Mouse (Mus musculus) heart, embryonic 13.5 days (tissue): ENCODE measurements around the gene Lamtor3. TPM values are rescaled to one million over a fixed set of nuclear protein-coding genes. Genes with fewer than 3 reads are reported as not detected.
"Not testable (repeated sequence)": the region's sequence is repeated elsewhere in the genome, so short reads cannot be mapped to it uniquely, and the experiment has no call there.

ENCODE experiments used
- ATAC-seq: fragments of 200-750 bp; cut with Nextera tagmentation; 2 replicates; pipeline ENCODE4 v1.8.0; 2017; ENCODE audit warnings: moderate TSS enrichment; ENCODE audit not compliant: insufficient number of reproducible peaks, low FRiP score, low TSS enrichment; ENCODE audit errors: extremely low read depth
- H3K27ac ChIP-seq: fragments of 300-500 bp; sonication (generic); replicated peaks from 2 replicates; pipeline ENCODE4 v1.5.1; 2015; ENCODE audit warnings: moderate library complexity, mild to moderate bottlenecking, inconsistent platforms
- H3K27me3 ChIP-seq: fragments of 300-500 bp; sonication (generic); replicated peaks from 2 replicates; pipeline ENCODE4 v1.6.1; 2015; ENCODE audit warnings: mild to moderate bottlenecking, inconsistent platforms
- H3K36me3 ChIP-seq: fragments of 300-500 bp; sonication (generic); 2 replicates; pipeline ENCODE4 v1.6.1; 2015; ENCODE audit warnings: mild to moderate bottlenecking, inconsistent platforms
- H3K4me1 ChIP-seq: fragments of 300-500 bp; sonication (generic); 2 replicates; pipeline ENCODE4 v1.6.1; 2015; ENCODE audit warnings: inconsistent platforms
- H3K4me2 ChIP-seq: fragments of 300-500 bp; sonication (generic); 2 replicates; pipeline ENCODE4 v1.6.1; 2015; ENCODE audit warnings: inconsistent platforms, mild to moderate bottlenecking, moderate library complexity
- H3K4me3 ChIP-seq: fragments of 300-500 bp; sonication (generic); 2 replicates; pipeline ENCODE4 v1.5.1; 2015; ENCODE audit warnings: moderate library complexity, mild to moderate bottlenecking, inconsistent platforms
- H3K9ac ChIP-seq: fragments of 300-500 bp; sonication (generic); 2 replicates; pipeline ENCODE4 v1.6.1; 2015; ENCODE audit warnings: inconsistent platforms, mild to moderate bottlenecking, moderate library complexity
- H3K9me3 ChIP-seq: fragments of 300-500 bp; sonication (generic); 2 replicates; pipeline ENCODE4 v1.6.1; 2016; ENCODE audit warnings: inconsistent platforms
- WGBS: fragments of 180-500 bp; shearing (Covaris S2); methylation state at CpG from one replicate; pipeline ENCODE4 v1.1.7; 2015; ENCODE audit warnings: mixed read lengths; 5-methylcytosine and 5-hydroxymethylcytosine counted together
- polyA plus RNA-seq: library from polyadenylated mRNA; unstranded; fragments of >200 nt; fragmentation: Nextera tagmentation; extraction: Ambion mirVana; gene quantifications from 2 replicates; pipeline ENCODE4 v1.2.1, GENCODE M21; 2015

Gene Lamtor3
- polyA plus RNA-seq, 1 experiment from 2014 or later = 85.4 TPM

DNA sequence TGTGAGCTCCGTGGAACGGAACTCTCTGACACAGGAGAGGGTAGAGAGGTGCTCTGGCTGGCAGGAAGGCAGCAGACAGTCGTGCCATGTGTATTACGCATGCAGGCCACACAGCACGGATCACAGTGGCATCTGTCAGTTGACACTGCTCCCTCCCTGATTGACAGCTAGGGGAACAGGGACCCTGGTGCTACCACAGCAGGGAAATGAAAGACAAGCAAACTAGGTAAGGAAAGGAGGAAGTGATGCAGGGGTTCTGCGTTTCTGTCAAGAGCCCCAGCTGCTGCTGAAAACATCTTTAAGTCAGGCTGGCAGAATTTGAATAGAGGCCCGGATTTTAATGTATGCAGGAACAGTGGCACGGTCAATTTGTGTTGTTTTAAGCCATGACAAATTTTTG is 45.2 kb downstream of the Lamtor3 start:
- H3K9ac ChIP-seq = no peak overlapping the region
- no peak overlapping the region for H3K4me2 ChIP-seq
- H3K36me3 ChIP-seq = peaks cover 15% of the 10 kb centered on the region
- 72% methylated on average over 8 of the region's 8 CpGs for WGBS
- no peaks in the 10 kb centered on the region for H3K9me3 ChIP-seq
- H3K4me3 ChIP-seq = no peak overlapping the region
- peak overlapping the region; percentile 30; the same call in 1 of the 2 replicates for H3K27ac ChIP-seq
- no peaks in the 10 kb centered on the region for H3K27me3 ChIP-seq
- peaks cover 40% of the 10 kb centered on the region for H3K4me1 ChIP-seq
- ATAC-seq = no peak

DNA sequence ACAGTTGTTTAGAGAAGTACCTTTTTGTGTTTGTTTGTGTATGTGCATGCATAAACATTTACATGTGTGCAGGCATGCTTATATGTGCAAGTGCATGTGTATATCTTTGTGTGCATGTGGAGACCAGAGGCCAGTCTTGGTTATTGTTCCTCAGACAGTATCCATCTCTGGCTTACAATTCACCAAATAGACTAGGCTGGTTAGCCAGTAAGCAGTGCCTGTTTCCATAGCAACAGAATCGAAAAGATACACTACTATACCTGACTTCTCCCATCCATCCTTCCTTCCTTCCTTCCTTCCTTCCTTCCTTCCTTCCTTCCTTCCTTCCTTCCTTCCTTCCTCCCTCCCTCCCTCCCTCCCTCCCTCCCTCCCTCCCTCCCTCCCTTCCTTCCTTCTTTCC is 45.7 kb downstream of the Lamtor3 start:
- H3K9me3 ChIP-seq, H3K27me3 ChIP-seq, ATAC-seq, H3K9ac ChIP-seq, H3K4me3 ChIP-seq, H3K27ac ChIP-seq, H3K4me2 ChIP-seq: not testable (repeated sequence)
- Histone ChIP-seq H3K36me3 (peaks cover 15% of the 10 kb centered on the region), H3K4me1 (peaks cover 45% of the 10 kb centered on the region)
- 64% methylated on average over 1 of the region's 1 CpGs for WGBS

GRCm38 (mm10) chr3:137968105-137968819 is 50.0 kb downstream of the Lamtor3 start:
- WGBS = 42% methylated on average over 14 of the region's 14 CpGs
- Histone ChIP-seq H3K4me1 (peaks cover 55% of the 10 kb centered on the region), H3K27ac (peak overlapping the region; percentile 90), H3K36me3 (peaks cover 5% of the 10 kb centered on the region; the same call in 1 of the 2 replicates), H3K27me3 (no peaks in the 10 kb centered on the region), H3K4me2 (peak overlapping the region; percentile 60), H3K9me3 (no peaks in the 10 kb centered on the region), H3K9ac (peak overlapping the region; percentile 47; the same call in 1 of the 2 replicates), H3K4me3 (peak overlapping the region; percentile 13)
- ATAC-seq = no peak

DNA sequence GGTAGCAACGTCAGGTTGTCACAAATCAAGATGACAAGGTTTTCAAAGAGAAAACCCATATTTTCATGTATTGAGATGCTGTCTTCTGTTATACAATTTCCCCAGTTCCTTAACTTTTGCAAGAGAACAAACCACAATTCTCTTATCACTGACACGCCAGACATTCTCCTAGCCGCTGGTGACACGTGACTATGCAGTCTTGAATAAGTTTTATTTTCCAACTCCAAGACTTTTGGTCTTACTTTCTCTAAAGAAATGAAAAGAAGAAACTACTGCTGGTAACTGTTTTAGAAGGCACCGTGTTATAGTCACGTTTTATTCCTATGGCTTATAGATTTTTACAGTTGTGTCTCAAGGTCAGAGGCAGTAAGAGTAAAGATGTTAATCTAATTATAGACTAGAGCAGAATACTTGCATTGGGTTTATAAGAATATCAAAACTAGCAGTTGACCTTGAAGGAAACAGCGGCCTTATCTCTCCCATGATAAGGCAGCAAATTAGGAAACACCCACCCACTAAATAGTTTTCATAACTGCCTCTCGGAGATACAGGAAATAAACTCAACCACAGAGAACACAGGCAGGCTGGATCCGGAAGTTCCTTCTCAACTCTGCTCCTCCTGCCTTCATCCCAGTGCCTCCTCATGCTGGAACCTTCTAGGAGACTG is 50.6 kb downstream of the Lamtor3 start:
- WGBS = 22% methylated on average over 9 of the region's 9 CpGs
- Histone ChIP-seq H3K27ac (peak overlapping the region; percentile 90), H3K4me1 (peaks cover 51% of the 10 kb centered on the region), H3K9me3 (no peaks in the 10 kb centered on the region), H3K4me2 (peak overlapping the region; percentile 60), H3K27me3 (no peaks in the 10 kb centered on the region), H3K9ac (peak overlapping the region; percentile 47; the same call in 1 of the 2 replicates), H3K4me3 (peak overlapping the region; percentile 15; the same call in 1 of the 2 replicates), H3K36me3 (peaks cover 5% of the 10 kb centered on the region; the same call in 1 of the 2 replicates)
- ATAC-seq = no peak

GRCm38 (mm10) chr3:137969951-137970350 is 51.6 kb downstream of the Lamtor3 start:
- Histone ChIP-seq H3K27ac (peak overlapping the region; percentile 67), H3K36me3 (peaks cover 5% of the 10 kb centered on the region; the same call in 1 of the 2 replicates), H3K9me3 (no peaks in the 10 kb centered on the region), H3K9ac (peak overlapping the region; percentile 11; the same call in 1 of the 2 replicates), H3K4me3 (peak overlapping the region; percentile 10), H3K27me3 (no peaks in the 10 kb centered on the region), H3K4me1 (peaks cover 57% of the 10 kb centered on the region), H3K4me2 (peak overlapping the region; percentile 39)
- ATAC-seq = no peak
- WGBS = 49% methylated on average over 12 of the region's 12 CpGs

DNA sequence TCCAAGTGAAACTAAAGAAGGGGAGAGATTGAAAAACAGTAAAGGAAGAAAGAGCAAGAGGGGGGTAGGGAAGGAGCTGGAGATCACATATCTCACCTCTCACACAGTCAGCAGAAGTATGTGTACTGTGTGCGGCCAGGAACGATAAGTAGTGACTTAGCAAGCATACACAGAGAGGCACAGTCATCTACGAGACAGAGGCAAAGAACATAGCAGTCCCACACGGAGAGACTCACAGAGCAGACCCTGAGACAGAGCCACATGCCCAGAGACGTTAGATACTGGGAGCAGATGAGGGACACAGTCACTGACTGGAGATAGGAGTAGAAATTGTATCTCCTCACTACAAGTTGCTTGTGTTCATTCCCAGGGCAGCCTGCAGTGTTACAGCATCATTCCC is 53.9 kb downstream of the Lamtor3 start:
- no peaks in the 10 kb centered on the region for H3K27me3 ChIP-seq
- peak overlapping the region; percentile 42; the same call in 1 of the 2 replicates for H3K27ac ChIP-seq
- H3K4me1 ChIP-seq = peaks cover 60% of the 10 kb centered on the region
- no peak overlapping the region for H3K4me3 ChIP-seq
- ATAC-seq = no peak
- H3K36me3 ChIP-seq = peaks cover 7% of the 10 kb centered on the region
- 55% methylated on average over 5 of the region's 5 CpGs for whole genome bisulfite sequencing
- H3K9me3 ChIP-seq = no peaks in the 10 kb centered on the region
- 0 out of 2 replicates have a peak overlapping the region, but pooled peaks have one; percentile 2 for H3K9ac ChIP-seq
- no peak overlapping the region for H3K4me2 ChIP-seq

DNA sequence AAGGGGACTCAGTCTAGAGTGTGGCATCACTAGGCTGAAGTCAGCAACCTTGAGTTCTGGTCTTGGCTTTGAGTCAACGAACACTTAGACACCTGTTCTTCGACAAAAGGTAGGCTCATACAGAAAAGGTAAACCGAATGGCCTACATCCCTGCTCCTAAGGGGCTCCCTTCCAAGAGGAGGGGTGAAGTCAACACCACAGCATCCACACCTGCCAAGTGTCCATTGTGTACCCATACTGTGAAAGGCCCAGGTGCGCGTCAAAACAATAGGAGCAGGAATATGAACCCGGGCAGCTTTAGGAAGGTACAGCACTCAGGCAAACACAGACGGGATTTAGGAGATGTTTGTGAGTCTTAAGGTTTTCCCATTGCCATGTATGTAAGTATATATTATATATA is 54.7 kb downstream of the Lamtor3 start:
- no peak overlapping the region for H3K27ac ChIP-seq
- ATAC-seq = no peak
- H3K4me3 ChIP-seq = no peak overlapping the region
- peaks cover 10% of the 10 kb centered on the region for H3K36me3 ChIP-seq
- H3K9me3 ChIP-seq = no peaks in the 10 kb centered on the region
- peaks cover 60% of the 10 kb centered on the region for H3K4me1 ChIP-seq
- 88% methylated on average over 7 of the region's 7 CpGs for WGBS
- no peaks in the 10 kb centered on the region for H3K27me3 ChIP-seq
- H3K9ac ChIP-seq = no peak overlapping the region
- no peak overlapping the region for H3K4me2 ChIP-seq

DNA sequence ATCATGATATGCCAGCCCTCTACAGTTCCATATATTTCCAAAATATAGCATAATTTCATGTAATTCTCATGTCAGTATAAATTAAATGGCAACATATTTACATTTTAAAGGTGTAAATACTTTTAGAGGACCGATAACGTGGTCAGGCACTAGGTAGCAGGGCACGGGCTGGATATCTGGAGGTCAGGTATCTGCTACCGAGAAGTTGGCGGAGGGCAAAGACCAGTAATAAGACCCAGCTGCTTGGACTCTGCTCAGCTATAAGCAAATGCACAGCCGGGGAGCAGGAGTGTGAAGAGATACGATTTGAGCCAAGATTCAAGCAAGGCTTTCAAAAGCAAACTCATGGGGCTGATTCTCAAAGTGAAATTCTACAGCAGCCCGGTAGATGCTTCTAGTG is 56.0 kb downstream of the Lamtor3 start:
- Histone ChIP-seq H3K4me3 (no peak overlapping the region), H3K4me1 (peaks cover 55% of the 10 kb centered on the region), H3K27ac (no peak overlapping the region), H3K36me3 (peaks cover 10% of the 10 kb centered on the region), H3K4me2 (no peak overlapping the region), H3K9me3 (no peaks in the 10 kb centered on the region), H3K27me3 (no peaks in the 10 kb centered on the region), H3K9ac (no peak overlapping the region)
- 73% methylated on average over 8 of the region's 8 CpGs for WGBS
- no peak for ATAC-seq

GRCm38 (mm10) chr3:137975435-137975834 is 57.1 kb downstream of the Lamtor3 start:
- H3K27ac ChIP-seq = no peak overlapping the region
- no peak overlapping the region for H3K4me3 ChIP-seq
- ATAC-seq = no peak
- peaks cover 10% of the 10 kb centered on the region for H3K36me3 ChIP-seq
- no peak overlapping the region for H3K9ac ChIP-seq
- 83% methylated on average over 7 of the region's 7 CpGs for WGBS
- H3K27me3 ChIP-seq = no peaks in the 10 kb centered on the region
- H3K4me1 ChIP-seq = peaks cover 57% of the 10 kb centered on the region
- no peak overlapping the region for H3K4me2 ChIP-seq
- no peaks in the 10 kb centered on the region for H3K9me3 ChIP-seq

GRCm38 (mm10) chr3:137975856-137976423 is 57.6 kb downstream of the Lamtor3 start:
- no peak for ATAC-seq
- Histone ChIP-seq H3K4me1 (peaks cover 62% of the 10 kb centered on the region), H3K36me3 (peaks cover 10% of the 10 kb centered on the region), H3K4me2 (no peak overlapping the region), H3K27ac (no peak overlapping the region), H3K9me3 (no peaks in the 10 kb centered on the region), H3K27me3 (no peaks in the 10 kb centered on the region), H3K9ac (no peak overlapping the region), H3K4me3 (no peak overlapping the region)
- 87% methylated on average over 17 of the region's 17 CpGs for WGBS

- H3K27ac ChIP-seq = no peak overlapping the region
- peaks cover 56% of the 10 kb centered on the region for H3K4me1 ChIP-seq
- no peaks in the 10 kb centered on the region for H3K27me3 ChIP-seq
- no peak overlapping the region for H3K4me3 ChIP-seq
- ATAC-seq = no peak
- no peak overlapping the region for H3K4me2 ChIP-seq
- WGBS = 64% methylated on average over 9 of the region's 9 CpGs
- H3K36me3 ChIP-seq = peaks cover 10% of the 10 kb centered on the region
- no peaks in the 10 kb centered on the region for H3K9me3 ChIP-seq
- H3K9ac ChIP-seq = no peak overlapping the region; the same call in 1 of the 2 replicates
Measured at GRCm38 (mm10) chr3:137976943-137977628, 58.8 kb downstream of the Lamtor3 start.
